Mouse (Mus musculus): Measurements from ENCODE around the gene Pdlim7. TPM values are rescaled to one million over a fixed set of nuclear protein-coding genes. Genes with fewer than 3 reads are reported as not detected.

The Pdlim7 gene
- polyA plus RNA-seq (2015; fragmentation: Nextera tagmentation; extraction: Ambion mirVana) = 132 and 147 TPM in 2 replicates

DNA sequence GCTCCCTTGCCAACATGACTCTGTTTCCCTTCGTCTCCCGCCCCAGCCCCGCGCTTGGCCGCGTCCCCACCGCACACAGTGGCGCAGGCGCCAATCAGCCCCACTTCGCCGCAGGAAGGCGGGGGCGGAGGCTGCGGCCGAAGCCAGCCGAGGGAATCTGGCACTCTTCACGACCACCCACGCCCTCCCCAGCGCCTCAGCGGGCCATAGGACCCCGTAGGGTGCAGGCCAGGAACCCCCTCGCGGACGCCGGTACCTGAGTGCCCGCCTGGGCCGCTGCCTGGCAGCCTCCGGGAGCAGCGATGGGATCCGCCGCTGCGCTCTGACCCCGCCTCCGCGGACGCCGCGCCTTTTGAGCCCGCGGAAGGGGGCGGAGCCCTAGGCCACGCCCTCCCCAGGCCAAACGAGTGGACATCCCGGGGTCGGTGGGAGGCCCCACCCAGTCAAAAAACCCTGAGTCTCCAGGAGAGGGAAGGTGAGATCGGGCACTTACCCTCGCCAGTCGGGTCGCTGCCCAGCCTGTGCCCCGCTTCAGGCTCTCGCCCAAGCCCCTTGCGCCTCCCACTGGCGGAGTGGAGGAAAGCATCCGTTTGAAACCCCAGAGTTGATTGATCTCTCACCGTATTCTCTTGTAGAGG is at the start of gene Pdlim7:
TSS of gene Pdlim7 (minus strand) at position 566 of the 638 bp plus-strand sequence.
- Histone ChIP-seq H3K36me3 (ENCODE audit: control insufficient read depth, insufficient read depth) (no peaks in the 10 kb centered on the region), H3K27me3 (replicated peaks; ENCODE audit: control insufficient read depth, insufficient read depth, low read length) (no peaks in the 10 kb centered on the region), H3K4me3 (replicated peaks; ENCODE audit: low read length) (peak within 1 kb of the TSS; percentile 81), H3K27ac (ENCODE audit: low read length) (peak within 1 kb of the TSS; percentile 67), H3K9me3 (ENCODE audit: control insufficient read depth, low read length) (no peaks in the 10 kb centered on the region), H3K4me1 (replicated peaks; ENCODE audit: control insufficient read depth, insufficient read depth, low read length) (peaks cover 32% of the 10 kb centered on the region), H3K9ac (replicated peaks; ENCODE audit: low read depth, low read length) (peak within 1 kb of the TSS; percentile 87), H3K4me2 (ENCODE audit: low read length) (peak within 1 kb of the TSS; percentile 91)
- ATAC-seq = peak; percentile 80
- WGBS = under 1% methylated on average over 54 of the region's 55 CpGs

DNA sequence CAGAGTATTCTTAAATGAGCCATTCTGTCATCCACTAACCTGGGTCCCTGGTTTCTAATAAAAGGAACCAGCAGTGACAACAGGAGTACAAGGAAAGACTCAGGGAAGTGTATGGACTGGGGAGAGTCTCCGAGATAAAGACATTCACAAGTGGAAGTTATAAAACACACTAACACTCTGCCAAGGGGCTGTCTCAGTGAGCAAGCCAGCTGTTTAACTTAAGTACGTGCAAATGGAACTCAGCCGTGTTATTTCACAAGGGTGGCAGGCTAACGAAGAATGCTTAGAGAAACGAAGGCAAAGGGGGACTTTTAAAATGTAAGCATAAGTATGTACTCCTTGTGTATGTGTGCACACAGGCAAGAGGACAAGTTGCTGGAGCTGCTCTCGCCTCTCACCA is 44.0 kb upstream of the Pdlim7 start:
- Histone ChIP-seq H3K9ac (replicated peaks; ENCODE audit: low read depth, low read length) (no peak overlapping the region), H3K4me1 (replicated peaks; ENCODE audit: control insufficient read depth, insufficient read depth, low read length) (no peaks in the 10 kb centered on the region), H3K9me3 (ENCODE audit: control insufficient read depth, low read length) (no peaks in the 10 kb centered on the region), H3K27ac (ENCODE audit: low read length) (no peak overlapping the region), H3K27me3 (replicated peaks; ENCODE audit: control insufficient read depth, insufficient read depth, low read length) (no peaks in the 10 kb centered on the region), H3K4me3 (replicated peaks; ENCODE audit: low read length) (no peak overlapping the region), H3K4me2 (ENCODE audit: low read length) (no peak overlapping the region), H3K36me3 (ENCODE audit: control insufficient read depth, insufficient read depth) (peaks cover 16% of the 10 kb centered on the region)
- no peak for ATAC-seq
- WGBS = 72% methylated on average over 6 of the region's 6 CpGs

DNA sequence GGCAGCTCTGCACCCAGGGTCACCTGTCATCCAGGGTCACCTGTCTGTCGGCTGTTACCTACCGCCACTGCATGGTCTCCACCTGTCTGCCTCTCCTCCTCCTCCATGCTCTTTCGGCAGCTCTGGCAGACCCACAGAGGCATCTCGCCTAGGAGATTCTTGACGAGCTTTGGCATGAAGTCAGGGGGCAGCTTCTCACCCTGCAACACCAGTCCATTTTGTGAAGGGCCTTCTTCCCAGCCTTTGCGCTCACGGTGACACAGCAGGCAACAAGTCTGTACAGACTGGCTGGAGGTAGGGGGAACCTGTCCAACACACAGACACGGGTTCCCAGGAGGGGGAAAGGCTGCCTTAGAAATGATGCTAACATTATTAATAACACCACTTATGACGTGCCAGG is 42.4 kb upstream of the Pdlim7 start:
- Histone ChIP-seq H3K36me3 (ENCODE audit: control insufficient read depth, insufficient read depth) (peaks cover 16% of the 10 kb centered on the region), H3K27ac (ENCODE audit: low read length) (no peak overlapping the region), H3K9ac (replicated peaks; ENCODE audit: low read depth, low read length) (no peak overlapping the region), H3K4me1 (replicated peaks; ENCODE audit: control insufficient read depth, insufficient read depth, low read length) (no peaks in the 10 kb centered on the region), H3K4me3 (replicated peaks; ENCODE audit: low read length) (no peak overlapping the region), H3K9me3 (ENCODE audit: control insufficient read depth, low read length) (no peaks in the 10 kb centered on the region), H3K27me3 (replicated peaks; ENCODE audit: control insufficient read depth, insufficient read depth, low read length) (no peaks in the 10 kb centered on the region), H3K4me2 (ENCODE audit: low read length) (no peak overlapping the region)
- ATAC-seq = no peak
- WGBS = 87% methylated on average over 9 of the region's 9 CpGs

DNA sequence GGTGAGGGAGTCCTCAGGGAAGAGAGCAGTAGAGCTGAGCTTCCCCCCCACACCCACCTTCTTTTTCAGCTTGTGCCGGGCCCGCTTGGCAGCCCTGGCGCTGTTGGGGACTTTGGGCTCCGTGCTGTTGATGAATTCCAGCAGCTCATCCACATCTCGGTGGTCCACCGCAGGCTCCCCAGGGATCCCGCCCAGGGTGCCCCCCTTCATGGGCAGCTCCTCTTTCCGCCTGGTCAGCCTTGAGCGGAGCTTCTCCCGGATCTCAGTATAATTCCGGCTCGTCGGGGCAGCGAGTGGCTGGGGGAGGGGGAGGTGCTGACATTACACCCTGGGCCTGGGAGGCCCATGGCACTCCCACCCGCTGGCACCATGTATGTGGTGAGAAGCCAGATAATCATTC is 35.6 kb upstream of the Pdlim7 start:
- Histone ChIP-seq H3K9ac (replicated peaks; ENCODE audit: low read depth, low read length) (no peak overlapping the region), H3K36me3 (ENCODE audit: control insufficient read depth, insufficient read depth) (peaks cover 19% of the 10 kb centered on the region), H3K4me2 (ENCODE audit: low read length) (no peak overlapping the region), H3K9me3 (ENCODE audit: control insufficient read depth, low read length) (no peaks in the 10 kb centered on the region), H3K27ac (ENCODE audit: low read length) (no peak overlapping the region), H3K4me3 (replicated peaks; ENCODE audit: low read length) (no peak overlapping the region), H3K27me3 (replicated peaks; ENCODE audit: control insufficient read depth, insufficient read depth, low read length) (no peaks in the 10 kb centered on the region), H3K4me1 (replicated peaks; ENCODE audit: control insufficient read depth, insufficient read depth, low read length) (no peaks in the 10 kb centered on the region)
- no peak for ATAC-seq
- WGBS = 89% methylated on average over 15 of the region's 15 CpGs

DNA sequence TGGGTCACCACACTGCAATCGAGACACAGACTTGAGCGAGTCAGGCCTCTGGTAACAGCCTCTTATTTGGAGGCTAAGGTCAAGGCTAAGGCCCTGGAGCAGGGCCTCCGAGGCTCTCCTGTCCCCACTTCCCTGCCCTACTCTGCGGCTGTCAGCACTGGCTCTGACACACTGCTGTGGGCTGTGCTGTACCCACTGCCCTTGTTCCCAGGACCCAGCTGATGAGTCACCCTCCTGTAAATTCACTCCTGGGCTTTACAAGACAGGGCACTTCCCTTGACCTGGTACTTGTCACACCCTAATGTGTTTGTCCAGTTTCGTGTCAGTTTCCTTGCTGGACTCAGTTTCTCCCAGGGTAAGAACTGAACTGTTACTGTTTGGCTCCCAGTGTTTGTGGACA is 35.0 kb upstream of the Pdlim7 start:
- H3K9ac ChIP-seq (replicated peaks; ENCODE audit: low read depth, low read length) = no peak overlapping the region
- WGBS = 93% methylated on average over 5 of the region's 5 CpGs
- H3K36me3 ChIP-seq (ENCODE audit: control insufficient read depth, insufficient read depth) = peaks cover 19% of the 10 kb centered on the region
- no peak overlapping the region for H3K4me3 ChIP-seq (replicated peaks; ENCODE audit: low read length)
- no peaks in the 10 kb centered on the region for H3K9me3 ChIP-seq (ENCODE audit: control insufficient read depth, low read length)
- no peaks in the 10 kb centered on the region for H3K4me1 ChIP-seq (replicated peaks; ENCODE audit: control insufficient read depth, insufficient read depth, low read length)
- no peak overlapping the region for H3K4me2 ChIP-seq (ENCODE audit: low read length)
- no peaks in the 10 kb centered on the region for H3K27me3 ChIP-seq (replicated peaks; ENCODE audit: control insufficient read depth, insufficient read depth, low read length)
- no peak overlapping the region for H3K27ac ChIP-seq (ENCODE audit: low read length)
- no peak for ATAC-seq

DNA sequence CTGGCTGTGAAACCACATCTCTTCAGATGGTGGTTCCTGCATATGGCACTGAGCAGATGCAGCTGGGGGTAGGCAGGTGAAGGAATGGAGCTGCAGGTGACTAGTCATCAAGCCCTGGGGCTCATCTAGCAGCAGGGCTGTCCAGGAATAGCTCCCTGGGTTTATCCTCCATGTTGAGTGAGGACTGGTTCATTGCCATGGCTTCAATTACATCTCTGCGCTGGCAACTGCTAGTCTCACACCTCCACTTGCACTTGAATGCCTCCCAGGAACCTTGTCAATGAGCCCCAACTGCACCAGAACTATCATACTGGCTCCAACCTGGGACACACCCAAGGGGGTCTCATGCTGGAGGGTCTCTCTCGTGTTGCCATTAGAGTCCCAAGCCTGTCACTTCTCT is 34.4 kb upstream of the Pdlim7 start:
- Histone ChIP-seq H3K9me3 (ENCODE audit: control insufficient read depth, low read length) (no peaks in the 10 kb centered on the region), H3K36me3 (ENCODE audit: control insufficient read depth, insufficient read depth) (peaks cover 19% of the 10 kb centered on the region), H3K4me3 (replicated peaks; ENCODE audit: low read length) (no peak overlapping the region), H3K9ac (replicated peaks; ENCODE audit: low read depth, low read length) (no peak overlapping the region), H3K27ac (ENCODE audit: low read length) (no peak overlapping the region), H3K27me3 (replicated peaks; ENCODE audit: control insufficient read depth, insufficient read depth, low read length) (no peaks in the 10 kb centered on the region), H3K4me2 (ENCODE audit: low read length) (no peak overlapping the region), H3K4me1 (replicated peaks; ENCODE audit: control insufficient read depth, insufficient read depth, low read length) (no peaks in the 10 kb centered on the region)
- WGBS = 88% methylated on average over 2 of the region's 2 CpGs
- no peak for ATAC-seq

DNA sequence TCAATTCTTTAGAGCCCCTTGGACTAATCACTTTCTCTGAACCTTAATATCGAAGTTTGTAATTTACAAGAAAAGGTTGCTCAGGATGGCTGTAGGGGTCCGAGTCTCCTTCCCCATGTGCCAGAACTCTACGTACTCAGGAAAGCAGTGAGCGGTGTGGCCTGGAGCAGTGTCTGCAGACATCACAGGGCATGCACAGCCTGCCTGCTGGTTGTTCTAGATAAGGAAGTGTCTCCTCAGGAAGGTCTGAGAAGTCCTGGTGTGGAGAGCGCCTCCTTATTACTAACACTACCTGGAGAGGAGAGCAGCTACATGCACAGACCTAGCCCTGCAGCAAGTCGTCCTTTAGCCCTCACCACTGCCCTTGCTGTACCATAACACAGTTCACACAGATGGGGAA is 31.3 kb upstream of the Pdlim7 start:
- 93% methylated on average over 6 of the region's 6 CpGs for WGBS
- Histone ChIP-seq H3K4me3 (replicated peaks; ENCODE audit: low read length) (no peak overlapping the region), H3K9me3 (ENCODE audit: control insufficient read depth, low read length) (no peaks in the 10 kb centered on the region), H3K4me2 (ENCODE audit: low read length) (no peak overlapping the region), H3K27ac (ENCODE audit: low read length) (no peak overlapping the region), H3K27me3 (replicated peaks; ENCODE audit: control insufficient read depth, insufficient read depth, low read length) (no peaks in the 10 kb centered on the region), H3K4me1 (replicated peaks; ENCODE audit: control insufficient read depth, insufficient read depth, low read length) (no peaks in the 10 kb centered on the region), H3K36me3 (ENCODE audit: control insufficient read depth, insufficient read depth) (peaks cover 35% of the 10 kb centered on the region), H3K9ac (replicated peaks; ENCODE audit: low read depth, low read length) (no peak overlapping the region)
- ATAC-seq = no peak

DNA sequence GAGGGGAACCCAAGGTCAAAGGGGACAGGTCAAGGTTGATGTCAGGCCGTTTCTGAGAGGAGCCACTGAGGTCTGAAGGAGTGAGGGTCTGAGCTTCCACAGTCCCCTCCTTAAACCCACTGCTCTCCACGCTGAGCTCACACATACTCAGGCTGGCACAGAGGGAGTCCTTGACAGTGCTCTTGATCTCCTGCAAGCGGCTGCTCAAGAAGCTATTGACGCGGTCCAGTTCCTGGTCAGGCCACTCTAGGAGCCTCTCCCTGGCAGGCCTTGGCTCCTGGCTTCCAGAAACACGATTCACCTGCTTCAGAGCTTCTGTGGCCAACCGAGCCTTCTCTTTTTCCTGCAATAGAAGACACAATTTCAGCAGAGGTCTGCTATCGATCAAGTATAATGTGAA is 30.0 kb upstream of the Pdlim7 start:
- Histone ChIP-seq H3K4me2 (ENCODE audit: low read length) (no peak overlapping the region), H3K4me1 (replicated peaks; ENCODE audit: control insufficient read depth, insufficient read depth, low read length) (no peaks in the 10 kb centered on the region), H3K9me3 (ENCODE audit: control insufficient read depth, low read length) (no peaks in the 10 kb centered on the region), H3K9ac (replicated peaks; ENCODE audit: low read depth, low read length) (no peak overlapping the region), H3K36me3 (ENCODE audit: control insufficient read depth, insufficient read depth) (peaks cover 39% of the 10 kb centered on the region), H3K27me3 (replicated peaks; ENCODE audit: control insufficient read depth, insufficient read depth, low read length) (no peaks in the 10 kb centered on the region), H3K27ac (ENCODE audit: low read length) (no peak overlapping the region), H3K4me3 (replicated peaks; ENCODE audit: low read length) (no peak overlapping the region)
- WGBS = 97% methylated on average over 8 of the region's 8 CpGs
- no peak for ATAC-seq

DNA sequence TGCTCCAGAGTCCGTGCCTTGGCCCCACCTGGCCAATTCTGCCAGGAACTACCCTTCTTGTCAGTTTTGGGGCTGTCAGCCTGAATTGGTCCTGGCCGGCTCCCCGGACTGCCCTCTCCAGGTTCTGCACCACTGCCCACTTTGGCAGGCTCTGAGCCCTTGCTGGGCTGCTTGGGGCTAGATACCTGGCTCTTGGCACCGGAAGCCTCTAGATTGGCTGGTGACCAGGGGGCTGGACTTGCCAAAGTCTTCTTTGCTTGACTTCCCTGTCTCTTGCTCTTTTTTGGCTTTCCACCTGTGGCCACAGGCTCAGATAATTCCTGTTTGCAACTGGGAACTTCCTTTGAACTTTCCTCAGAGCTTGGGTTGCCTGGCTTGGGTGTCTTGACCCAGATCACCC is 29.4 kb upstream of the Pdlim7 start:
- Histone ChIP-seq H3K27ac (ENCODE audit: low read length) (no peak overlapping the region), H3K36me3 (ENCODE audit: control insufficient read depth, insufficient read depth) (peaks cover 44% of the 10 kb centered on the region), H3K4me3 (replicated peaks; ENCODE audit: low read length) (no peak overlapping the region), H3K9me3 (ENCODE audit: control insufficient read depth, low read length) (no peaks in the 10 kb centered on the region), H3K4me2 (ENCODE audit: low read length) (no peak overlapping the region), H3K4me1 (replicated peaks; ENCODE audit: control insufficient read depth, insufficient read depth, low read length) (no peaks in the 10 kb centered on the region), H3K27me3 (replicated peaks; ENCODE audit: control insufficient read depth, insufficient read depth, low read length) (no peaks in the 10 kb centered on the region), H3K9ac (replicated peaks; ENCODE audit: low read depth, low read length) (no peak overlapping the region)
- no peak for ATAC-seq
- WGBS = 100% methylated on average over 4 of the region's 4 CpGs

DNA sequence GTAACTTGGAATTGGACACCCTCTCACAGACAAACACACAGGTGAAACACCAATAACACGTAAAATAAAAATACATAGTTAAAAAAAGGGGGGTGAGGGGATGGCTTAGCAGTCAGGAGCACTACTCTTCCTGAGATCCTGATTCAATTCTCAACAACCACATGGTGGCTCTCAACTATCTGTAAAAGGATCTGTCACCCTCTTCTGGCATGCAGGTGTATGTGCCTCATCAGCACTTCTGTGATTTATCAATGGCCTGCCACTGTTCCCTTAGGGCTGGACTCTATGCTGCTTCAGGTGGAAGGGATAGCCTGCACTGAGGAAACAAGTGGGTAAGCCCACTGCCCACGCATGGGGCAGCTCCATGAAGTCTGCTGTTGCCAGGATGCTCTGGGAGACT is 27.5 kb upstream of the Pdlim7 start:
- Histone ChIP-seq H3K4me3 (replicated peaks; ENCODE audit: low read length) (no peak overlapping the region), H3K27me3 (replicated peaks; ENCODE audit: control insufficient read depth, insufficient read depth, low read length) (no peaks in the 10 kb centered on the region), H3K4me1 (replicated peaks; ENCODE audit: control insufficient read depth, insufficient read depth, low read length) (peaks cover 4% of the 10 kb centered on the region; the same call in 1 of the 2 replicates), H3K4me2 (ENCODE audit: low read length) (no peak overlapping the region), H3K36me3 (ENCODE audit: control insufficient read depth, insufficient read depth) (peaks cover 42% of the 10 kb centered on the region), H3K9me3 (ENCODE audit: control insufficient read depth, low read length) (no peaks in the 10 kb centered on the region), H3K9ac (replicated peaks; ENCODE audit: low read depth, low read length) (no peak overlapping the region), H3K27ac (ENCODE audit: low read length) (no peak overlapping the region)
- WGBS = 91% methylated on average over 2 of the region's 2 CpGs
- no peak for ATAC-seq
